Mouse (Mus musculus) liver, adult 2 months (tissue): Measurements from ENCODE around the gene Nav2.

Experiments
- CTCF ChIP-seq: fragments of 200-500 bp; IDR thresholded peaks from 2 replicates; pipeline ENCODE4 v1.5.1; 2011; ENCODE audit warnings: low read depth, low read length, control low read depth
- POLR2A ChIP-seq: fragments of 200-500 bp; IDR thresholded peaks from 2 replicates; pipeline ENCODE4 v1.6.1; 2011; ENCODE audit warnings: low read length, control low read depth; ENCODE audit not compliant: insufficient read depth; ENCODE audit errors: extremely low read depth

- TF ChIP-seq CTCF (no peak), POLR2A (no peak)
Observed at GRCm38 (mm10) chr7:49247744-49248331, 339.3 kb downstream of the Nav2 start.
